Mouse (Mus musculus) liver, adult 2 months (tissue): Measurements from ENCODE around the gene Bpi.

Experiments used
- CTCF ChIP-seq: fragments of 200-500 bp; IDR thresholded peaks from 2 replicates; pipeline ENCODE4 v1.5.1; 2011; ENCODE audit warnings: low read depth, low read length, control low read depth
- POLR2A ChIP-seq: fragments of 200-500 bp; IDR thresholded peaks from 2 replicates; pipeline ENCODE4 v1.6.1; 2011; ENCODE audit warnings: low read length, control low read depth; ENCODE audit not compliant: insufficient read depth; ENCODE audit errors: extremely low read depth

DNA sequence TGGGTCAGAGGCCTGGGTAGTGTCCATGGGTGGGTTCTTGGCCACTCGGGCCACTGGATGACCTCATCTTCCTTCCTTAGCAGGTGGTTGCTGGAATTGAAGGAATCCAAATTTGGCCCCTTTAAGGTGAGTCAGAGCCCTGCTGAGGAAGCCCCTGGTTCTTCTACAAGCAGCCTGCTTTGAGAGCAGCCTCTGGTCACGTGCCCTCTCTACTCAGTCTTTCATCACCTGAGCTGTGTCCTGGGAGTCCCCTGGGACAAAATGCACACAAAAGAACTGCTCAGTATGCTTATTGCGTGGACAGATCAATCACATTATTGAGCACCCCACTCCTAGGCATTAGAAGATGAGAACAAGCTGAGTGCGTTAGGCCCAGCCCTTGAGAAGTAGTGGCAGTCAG is 19.0 kb downstream of the Bpi start:
- no peak for TF ChIP-seq CTCF
- no peak for TF ChIP-seq POLR2A
